Mouse (Mus musculus): Measurements from ENCODE around the gene Igsf21. TPM values are rescaled to one million over a fixed set of nuclear protein-coding genes. Genes with fewer than 3 reads are reported as not detected.

Gene Igsf21
- polyA plus RNA-seq, 1 experiment from 2014 or later, result 0.39 TPM

DNA sequence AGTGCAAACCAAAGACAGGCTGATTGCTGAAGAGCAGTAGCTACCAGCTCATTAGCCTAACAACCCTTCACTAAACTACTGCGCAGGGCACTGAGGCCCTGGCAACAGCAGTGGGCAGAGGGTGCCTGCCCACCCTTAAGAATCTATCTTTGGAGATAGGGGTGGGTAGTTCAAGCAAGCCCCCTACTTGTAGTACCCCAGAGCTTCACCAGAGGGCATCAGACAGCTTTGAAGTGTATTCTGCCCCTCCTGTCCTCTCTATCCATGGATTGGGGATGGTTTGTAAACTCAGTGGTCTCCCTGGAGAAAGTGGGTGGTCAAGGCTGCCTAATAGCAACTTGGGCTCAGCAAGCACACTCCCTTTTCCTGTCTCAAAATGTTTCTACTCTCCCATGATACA lies 146.4 kb downstream of the Igsf21 start:
- WGBS (ENCODE audit: insufficient replicate concordance), result 65% methylated on average over 1 of the region's 1 CpGs
- H3K9ac ChIP-seq (ENCODE audit: low read depth, low read length), result no peak overlapping the region
- H3K9me3 ChIP-seq (replicated peaks; ENCODE audit: control insufficient read depth, low read length), result no peaks in the 10 kb centered on the region
- H3K27me3 ChIP-seq (ENCODE audit: control insufficient read depth, insufficient read depth, low read length), result peaks cover 33% of the 10 kb centered on the region
- ATAC-seq (replicated peaks; ENCODE audit: insufficient number of reproducible peaks, low FRiP score, low TSS enrichment), result no peak
- no peak overlapping the region for H3K4me3 ChIP-seq (ENCODE audit: low read depth, low read length)
- H3K27ac ChIP-seq (ENCODE audit: low read depth, low read length), result no peak overlapping the region
- no peaks in the 10 kb centered on the region for H3K36me3 ChIP-seq (ENCODE audit: control insufficient read depth, insufficient read depth, low read length)
- H3K4me2 ChIP-seq, result no peak overlapping the region
- H3K4me1 ChIP-seq (ENCODE audit: control insufficient read depth, insufficient read depth, low read length), result no peaks in the 10 kb centered on the region

- ATAC-seq (replicated peaks; ENCODE audit: insufficient number of reproducible peaks, low FRiP score, low TSS enrichment), result no peak
- Histone ChIP-seq H3K36me3 (ENCODE audit: control insufficient read depth, insufficient read depth, low read length) (no peaks in the 10 kb centered on the region), H3K27ac (ENCODE audit: low read depth, low read length) (no peak overlapping the region), H3K4me1 (ENCODE audit: control insufficient read depth, insufficient read depth, low read length) (no peaks in the 10 kb centered on the region), H3K9me3 (replicated peaks; ENCODE audit: control insufficient read depth, low read length) (no peaks in the 10 kb centered on the region), H3K27me3 (ENCODE audit: control insufficient read depth, insufficient read depth, low read length) (peaks cover 3% of the 10 kb centered on the region; the same call in 1 of the 2 replicates), H3K9ac (ENCODE audit: low read depth, low read length) (no peak overlapping the region), H3K4me2 (no peak overlapping the region), H3K4me3 (ENCODE audit: low read depth, low read length) (no peak overlapping the region)
- 40% methylated on average over 2 of the region's 2 CpGs for WGBS (ENCODE audit: insufficient replicate concordance)
Observed at GRCm38 (mm10) chr4:140096283-140096682, 150.3 kb downstream of the Igsf21 start.

DNA sequence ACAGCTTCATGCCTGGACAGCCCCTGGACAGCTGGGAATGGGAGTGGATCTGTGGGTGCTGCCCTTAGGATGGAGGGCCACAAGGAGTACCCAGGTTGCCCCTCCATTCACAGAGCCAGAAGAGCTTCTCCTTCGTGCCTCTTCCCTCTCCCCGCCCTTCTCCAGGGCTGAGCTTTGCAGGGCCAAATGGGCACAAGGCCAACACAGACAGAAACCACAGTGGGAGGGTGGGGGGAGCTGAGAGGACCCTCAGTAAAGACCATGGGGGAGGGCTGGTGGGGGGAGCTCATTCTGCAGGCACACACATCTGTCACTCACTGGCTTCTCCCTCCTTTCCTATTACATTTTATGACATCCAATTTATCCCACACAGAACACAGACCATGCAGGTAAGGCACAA lies 151.7 kb downstream of the Igsf21 start:
- H3K36me3 ChIP-seq (ENCODE audit: control insufficient read depth, insufficient read depth, low read length), result no peaks in the 10 kb centered on the region
- H3K4me2 ChIP-seq, result no peak overlapping the region
- H3K27me3 ChIP-seq (ENCODE audit: control insufficient read depth, insufficient read depth, low read length), result peaks cover 3% of the 10 kb centered on the region; the same call in 1 of the 2 replicates
- no peaks in the 10 kb centered on the region for H3K4me1 ChIP-seq (ENCODE audit: control insufficient read depth, insufficient read depth, low read length)
- 60% methylated on average over 1 of the region's 2 CpGs for WGBS (ENCODE audit: insufficient replicate concordance)
- ATAC-seq (replicated peaks; ENCODE audit: insufficient number of reproducible peaks, low FRiP score, low TSS enrichment), result no peak
- no peaks in the 10 kb centered on the region for H3K9me3 ChIP-seq (replicated peaks; ENCODE audit: control insufficient read depth, low read length)
- no peak overlapping the region for H3K27ac ChIP-seq (ENCODE audit: low read depth, low read length)
- no peak overlapping the region for H3K4me3 ChIP-seq (ENCODE audit: low read depth, low read length)
- H3K9ac ChIP-seq (ENCODE audit: low read depth, low read length), result no peak overlapping the region

- Histone ChIP-seq H3K9ac (ENCODE audit: low read depth, low read length) (no peak overlapping the region), H3K4me1 (ENCODE audit: control insufficient read depth, insufficient read depth, low read length) (no peaks in the 10 kb centered on the region), H3K36me3 (ENCODE audit: control insufficient read depth, insufficient read depth, low read length) (no peaks in the 10 kb centered on the region), H3K9me3 (replicated peaks; ENCODE audit: control insufficient read depth, low read length) (no peaks in the 10 kb centered on the region), H3K4me2 (no peak overlapping the region), H3K27ac (ENCODE audit: low read depth, low read length) (no peak overlapping the region), H3K4me3 (ENCODE audit: low read depth, low read length) (no peak overlapping the region), H3K27me3 (ENCODE audit: control insufficient read depth, insufficient read depth, low read length) (no peaks in the 10 kb centered on the region)
- 78% methylated on average over 11 of the region's 11 CpGs for WGBS (ENCODE audit: insufficient replicate concordance)
- no peak for ATAC-seq (replicated peaks; ENCODE audit: insufficient number of reproducible peaks, low FRiP score, low TSS enrichment)
Observed at GRCm38 (mm10) chr4:140092367-140092766, 154.2 kb downstream of the Igsf21 start.

DNA sequence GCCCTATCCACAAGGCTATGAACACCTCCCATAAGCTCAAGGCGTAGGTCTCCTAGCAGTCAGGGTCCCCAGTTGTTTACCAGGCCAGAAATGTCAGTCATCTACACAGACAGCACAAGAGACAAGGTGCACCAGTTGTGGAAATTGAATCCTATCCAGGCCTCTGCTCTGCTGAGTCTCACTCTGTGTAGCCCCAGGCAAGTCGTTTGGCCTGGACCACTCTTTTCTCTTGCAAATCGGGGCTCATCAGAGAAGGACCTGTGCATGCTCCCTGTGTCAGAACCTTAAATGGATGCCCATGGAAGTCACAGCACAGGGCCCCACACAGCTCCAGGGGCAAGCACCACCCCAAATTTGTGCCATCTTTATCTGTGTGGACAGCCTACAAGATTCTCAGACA lies 154.9 kb downstream of the Igsf21 start:
- Histone ChIP-seq H3K36me3 (ENCODE audit: control insufficient read depth, insufficient read depth, low read length) (no peaks in the 10 kb centered on the region), H3K4me1 (ENCODE audit: control insufficient read depth, insufficient read depth, low read length) (no peaks in the 10 kb centered on the region), H3K4me2 (no peak overlapping the region), H3K9ac (ENCODE audit: low read depth, low read length) (no peak overlapping the region), H3K27me3 (ENCODE audit: control insufficient read depth, insufficient read depth, low read length) (no peaks in the 10 kb centered on the region), H3K9me3 (replicated peaks; ENCODE audit: control insufficient read depth, low read length) (no peaks in the 10 kb centered on the region), H3K4me3 (ENCODE audit: low read depth, low read length) (no peak overlapping the region), H3K27ac (ENCODE audit: low read depth, low read length) (no peak overlapping the region)
- no peak for ATAC-seq (replicated peaks; ENCODE audit: insufficient number of reproducible peaks, low FRiP score, low TSS enrichment)
- WGBS (ENCODE audit: insufficient replicate concordance), result 65% methylated on average over 3 of the region's 3 CpGs

GRCm38 (mm10) chr4:140089676-140090075 lies 156.9 kb downstream of the Igsf21 start:
- Histone ChIP-seq H3K9ac (ENCODE audit: low read depth, low read length) (no peak overlapping the region), H3K9me3 (replicated peaks; ENCODE audit: control insufficient read depth, low read length) (no peaks in the 10 kb centered on the region), H3K4me1 (ENCODE audit: control insufficient read depth, insufficient read depth, low read length) (no peaks in the 10 kb centered on the region; the same call in 1 of the 2 replicates), H3K27ac (ENCODE audit: low read depth, low read length) (no peak overlapping the region), H3K36me3 (ENCODE audit: control insufficient read depth, insufficient read depth, low read length) (no peaks in the 10 kb centered on the region), H3K4me3 (ENCODE audit: low read depth, low read length) (no peak overlapping the region), H3K27me3 (ENCODE audit: control insufficient read depth, insufficient read depth, low read length) (no peaks in the 10 kb centered on the region), H3K4me2 (no peak overlapping the region)
- no peak for ATAC-seq (replicated peaks; ENCODE audit: insufficient number of reproducible peaks, low FRiP score, low TSS enrichment)
- WGBS (ENCODE audit: insufficient replicate concordance), result 84% methylated on average over 4 of the region's 4 CpGs

GRCm38 (mm10) chr4:140088711-140089440 lies 157.7 kb downstream of the Igsf21 start:
- H3K27ac ChIP-seq (ENCODE audit: low read depth, low read length), result no peak overlapping the region
- ATAC-seq (replicated peaks; ENCODE audit: insufficient number of reproducible peaks, low FRiP score, low TSS enrichment), result no peak
- no peaks in the 10 kb centered on the region; the same call in 1 of the 2 replicates for H3K4me1 ChIP-seq (ENCODE audit: control insufficient read depth, insufficient read depth, low read length)
- H3K4me3 ChIP-seq (ENCODE audit: low read depth, low read length), result no peak overlapping the region
- 74% methylated on average over 12 of the region's 12 CpGs for WGBS (ENCODE audit: insufficient replicate concordance)
- H3K4me2 ChIP-seq, result no peak overlapping the region
- H3K9ac ChIP-seq (ENCODE audit: low read depth, low read length), result no peak overlapping the region
- no peaks in the 10 kb centered on the region for H3K27me3 ChIP-seq (ENCODE audit: control insufficient read depth, insufficient read depth, low read length)
- no peaks in the 10 kb centered on the region for H3K9me3 ChIP-seq (replicated peaks; ENCODE audit: control insufficient read depth, low read length)
- H3K36me3 ChIP-seq (ENCODE audit: control insufficient read depth, insufficient read depth, low read length), result no peaks in the 10 kb centered on the region

GRCm38 (mm10) chr4:140086192-140086591 lies 160.4 kb downstream of the Igsf21 start:
- no peaks in the 10 kb centered on the region for H3K9me3 ChIP-seq (replicated peaks; ENCODE audit: control insufficient read depth, low read length)
- no peak overlapping the region for H3K9ac ChIP-seq (ENCODE audit: low read depth, low read length)
- H3K36me3 ChIP-seq (ENCODE audit: control insufficient read depth, insufficient read depth, low read length), result no peaks in the 10 kb centered on the region
- no peak overlapping the region for H3K27ac ChIP-seq (ENCODE audit: low read depth, low read length)
- no peaks in the 10 kb centered on the region; the same call in 1 of the 2 replicates for H3K27me3 ChIP-seq (ENCODE audit: control insufficient read depth, insufficient read depth, low read length)
- no peaks in the 10 kb centered on the region; the same call in 1 of the 2 replicates for H3K4me1 ChIP-seq (ENCODE audit: control insufficient read depth, insufficient read depth, low read length)
- WGBS (ENCODE audit: insufficient replicate concordance), result 56% methylated on average over 7 of the region's 7 CpGs
- ATAC-seq (replicated peaks; ENCODE audit: insufficient number of reproducible peaks, low FRiP score, low TSS enrichment), result no peak
- no peak overlapping the region for H3K4me2 ChIP-seq
- no peak overlapping the region for H3K4me3 ChIP-seq (ENCODE audit: low read depth, low read length)

GRCm38 (mm10) chr4:140084521-140085011 lies 162.0 kb downstream of the Igsf21 start:
- 59% methylated on average over 11 of the region's 11 CpGs for WGBS (ENCODE audit: insufficient replicate concordance)
- Histone ChIP-seq H3K36me3 (ENCODE audit: control insufficient read depth, insufficient read depth, low read length) (no peaks in the 10 kb centered on the region), H3K27me3 (ENCODE audit: control insufficient read depth, insufficient read depth, low read length) (no peaks in the 10 kb centered on the region; the same call in 1 of the 2 replicates), H3K4me2 (no peak overlapping the region), H3K4me3 (ENCODE audit: low read depth, low read length) (no peak overlapping the region), H3K9me3 (replicated peaks; ENCODE audit: control insufficient read depth, low read length) (no peaks in the 10 kb centered on the region), H3K27ac (ENCODE audit: low read depth, low read length) (no peak overlapping the region), H3K9ac (ENCODE audit: low read depth, low read length) (no peak overlapping the region), H3K4me1 (ENCODE audit: control insufficient read depth, insufficient read depth, low read length) (no peaks in the 10 kb centered on the region; the same call in 1 of the 2 replicates)
- ATAC-seq (replicated peaks; ENCODE audit: insufficient number of reproducible peaks, low FRiP score, low TSS enrichment), result no peak
